Mouse (Mus musculus) effector memory CD4-positive, alpha-beta T cell, adult 7 months (primary cell): ENCODE data around the gene Vps26a. TPM values are rescaled to one million over a fixed set of nuclear protein-coding genes. Genes with fewer than 3 reads are reported as not detected.

Experiments
- polyA plus RNA-seq: library from polyadenylated mRNA; unstranded; fragments of 100-300 nt; shearing (Covaris generic); gene quantifications from one replicate; pipeline ENCODE4 v1.2.1, GENCODE M21; 2017

Vps26a gene
- polyA plus RNA-seq: 54.4 TPM

GRCm38 (mm10) chr10:62486618-62487415, at the start of gene Vps26a:
TSS of gene Vps26a (minus strand) at chr10:62486805.

GRCm38 (mm10) chr10:62527351-62527750, 40.7 kb upstream of the Vps26a start, which contains the start of gene Srgn:
TSS of gene Srgn (minus strand) at chr10:62527451.

GRCm38 (mm10) chr10:62449364-62450279, 37.0 kb downstream of the Vps26a start, which contains the start of the genes 4930507D05Rik and Supv3l1:
TSS of gene 4930507D05Rik (plus strand) at chr10:62449489.
TSS of gene Supv3l1 (minus strand) at chr10:62449738.

GRCm38 (mm10) chr10:62422255-62422654, 64.3 kb downstream of the Vps26a start, which contains the start of gene Hkdc1:
TSS of gene Hkdc1 (minus strand) at chr10:62422491.

Other genes with a start within 250 kb of the Vps26a start
- 0.22 TPM for gene Tacr2, start 234.4 kb downstream of the Vps26a start, polyA plus RNA-seq
- 80.3 TPM for gene Hk1, start 106.9 kb downstream of the Vps26a start, polyA plus RNA-seq
- gene Hkdc1, start 64.3 kb downstream of the Vps26a start, polyA plus RNA-seq: not detected
- 0.57 TPM for gene 4930507D05Rik, start 37.3 kb downstream of the Vps26a start, polyA plus RNA-seq
- gene Supv3l1, start 37.1 kb downstream of the Vps26a start, polyA plus RNA-seq: 28.1 TPM
- 2,518 TPM for gene Srgn, start 40.6 kb upstream of the Vps26a start, polyA plus RNA-seq
- 21.1 TPM for gene Kif1bp, start 91.7 kb upstream of the Vps26a start, polyA plus RNA-seq
- 56.6 TPM for gene Ddx21, start 115.5 kb upstream of the Vps26a start, polyA plus RNA-seq
- gene Ddx50, start 164.4 kb upstream of the Vps26a start, polyA plus RNA-seq: 150 TPM
- 0.44 TPM for gene Stox1, start 239.3 kb upstream of the Vps26a start, polyA plus RNA-seq